ENCODE assay signal across 26 mouse cellular contexts in the genomic region with DNA sequence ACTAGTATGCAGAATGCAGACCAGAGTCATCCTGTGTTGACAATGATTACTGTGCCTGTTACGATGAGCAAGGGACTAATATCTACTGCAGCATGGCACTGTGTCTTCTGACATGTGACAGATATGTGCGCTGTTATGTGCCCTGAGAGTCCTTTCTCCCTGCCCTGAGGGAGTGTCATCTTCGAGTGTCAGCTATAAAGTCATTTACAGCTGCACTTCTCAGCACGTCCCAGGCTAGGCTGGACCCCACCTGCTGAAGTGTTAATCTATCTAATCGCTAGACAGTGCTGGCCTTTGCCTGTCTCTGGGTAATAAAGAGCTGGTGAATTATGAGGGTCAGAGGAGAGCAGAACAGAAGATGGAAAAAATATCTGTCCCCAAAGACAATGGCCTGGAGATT.
DNase-seq lines count a peak whose midpoint lies in the region; ATAC-seq and TF ChIP-seq lines count a peak whose summit lies in the region.
"Had no signal": no experiment of that assay in that cellular context is flagged by ENCODE, and none has a peak within 500 bp of the region (broad histone marks: within the 10 kb centered on the region; RNA-seq: fewer than 3 reads in every experiment).

No protein-coding gene starts in this region.

- H3K4me1 ChIP-seq in megakaryocyte, embryonic 14.5 days = no peaks in the 10 kb centered on the region
- no peaks in the 10 kb centered on the region for H3K4me1 ChIP-seq in intestine, postnatal 0 days (replicated peaks; ENCODE audit: control insufficient read depth, insufficient read depth, low read length)
- H3K4me1 ChIP-seq in neural tube, embryonic 15.5 days = peaks cover 17% of the 10 kb centered on the region
- H3K4me1 ChIP-seq in midbrain, embryonic 10.5 days = peaks cover 4% of the 10 kb centered on the region
- H3K4me1 ChIP-seq in lung, postnatal 0 days (ENCODE audit: insufficient read depth, low read depth, low read length) = no peaks in the 10 kb centered on the region
- H3K4me1 ChIP-seq: heart, embryonic 15.5 days had no signal

- no peak for ATAC-seq in megakaryocyte, adult 5-6 weeks (ENCODE audit: poor library complexity, severe bottlenecking)
- peak; percentile 59; the same call in 1 of the 2 replicates for ATAC-seq in intestine, postnatal 0 days
- peak; percentile 75 for ATAC-seq in neural tube, embryonic 15.5 days (ENCODE audit: low FRiP score)
- no peak for ATAC-seq in lung, postnatal 0 days
- ATAC-seq: activated CD4-positive, CD25-positive, alpha-beta regulatory T cell, adult 4 months; forebrain, embryonic 13.5 days had no signal

- no peak for TF ChIP-seq EP300 in lung, postnatal 0 days (IDR thresholded peaks at IDR 0.05)

- H3K9me3 ChIP-seq in megakaryocyte, embryonic 14.5 days = peaks cover 46% of the 10 kb centered on the region
- no peaks in the 10 kb centered on the region for H3K9me3 ChIP-seq in intestine, postnatal 0 days (ENCODE audit: control insufficient read depth)
- H3K9me3 ChIP-seq in neural tube, embryonic 15.5 days (replicated peaks) = no peaks in the 10 kb centered on the region
- H3K9me3 ChIP-seq in midbrain, embryonic 10.5 days (replicated peaks) = no peaks in the 10 kb centered on the region
- H3K9me3 ChIP-seq in lung, postnatal 0 days (ENCODE audit: low read length) = no peaks in the 10 kb centered on the region
- H3K9me3 ChIP-seq: forebrain, embryonic 13.5 days; heart, embryonic 10.5 days; heart, embryonic 15.5 days had no signal

- no peaks in the 10 kb centered on the region for H3K36me3 ChIP-seq in megakaryocyte, embryonic 14.5 days (replicated peaks; ENCODE audit: low read length)
- no peaks in the 10 kb centered on the region for H3K36me3 ChIP-seq in intestine, postnatal 0 days (ENCODE audit: control insufficient read depth, insufficient read depth)
- H3K36me3 ChIP-seq in neural tube, embryonic 15.5 days = no peaks in the 10 kb centered on the region
- no peaks in the 10 kb centered on the region for H3K36me3 ChIP-seq in midbrain, embryonic 10.5 days
- no peaks in the 10 kb centered on the region for H3K36me3 ChIP-seq in lung, postnatal 0 days (ENCODE audit: insufficient read depth, low read length)
- H3K36me3 ChIP-seq: heart, embryonic 10.5 days; heart, embryonic 15.5 days had no signal

- no peak for TF ChIP-seq CTCF in intestine, postnatal 0 days (IDR thresholded peaks at IDR 0.05; ENCODE audit: low read depth)
- TF ChIP-seq CTCF in lung, postnatal 0 days (IDR thresholded peaks at IDR 0.05) = no peak

- peak; percentile 29 for DNase-seq in embryo, embryonic 10.5 days (ENCODE audit: low spot score)
- no peak for DNase-seq in embryo, embryonic 9.5 days (ENCODE audit: extremely low spot score)
- DNase-seq in midbrain, embryonic 10.5 days (ENCODE audit: low spot score) = no peak
- no peak for DNase-seq in lung, postnatal 0 days (ENCODE audit: low spot score)
- DNase-seq: adrenal gland, adult 2 months; cerebellum, adult 8-10 months; gastrocnemius, postnatal 10 days; kidney, adult 2 months; layer of hippocampus, postnatal 36 days; left cerebral cortex, postnatal 4 days; lung, adult 2 months; lung, postnatal 14 days; midbrain, embryonic 14.5 days; retina, postnatal 1 day; right cerebral cortex, postnatal 14 days had no signal

- no peaks in the 10 kb centered on the region for H3K27me3 ChIP-seq in megakaryocyte, embryonic 14.5 days (replicated peaks)
- H3K27me3 ChIP-seq in intestine, postnatal 0 days (replicated peaks; ENCODE audit: control insufficient read depth, insufficient read depth, low read length) = no peaks in the 10 kb centered on the region
- no peaks in the 10 kb centered on the region for H3K27me3 ChIP-seq in neural tube, embryonic 15.5 days (replicated peaks)
- H3K27me3 ChIP-seq in midbrain, embryonic 10.5 days (ENCODE audit: low read depth, poor library complexity, severe bottlenecking) = no peaks in the 10 kb centered on the region
- no peaks in the 10 kb centered on the region for H3K27me3 ChIP-seq in lung, postnatal 0 days (replicated peaks; ENCODE audit: insufficient read depth, low read length)
- H3K27me3 ChIP-seq: CH12.LX; forebrain, embryonic 13.5 days; heart, embryonic 15.5 days had no signal

- H3K9ac ChIP-seq in intestine, postnatal 0 days (ENCODE audit: low read depth, low read length) = no peak overlapping the region
- H3K9ac ChIP-seq in neural tube, embryonic 15.5 days (replicated peaks) = no peak overlapping the region
- H3K9ac ChIP-seq in lung, postnatal 0 days (replicated peaks; ENCODE audit: low read depth) = no peak overlapping the region
- H3K9ac ChIP-seq: forebrain, embryonic 13.5 days; heart, embryonic 15.5 days; liver, embryonic 14.5 days had no signal

- H3K27ac ChIP-seq in intestine, postnatal 0 days (ENCODE audit: low read depth, low read length) = no peak overlapping the region
- H3K27ac ChIP-seq in neural tube, embryonic 15.5 days (replicated peaks) = 0 out of 2 replicates have a peak overlapping the region, but pooled peaks have one; percentile 18
- H3K27ac ChIP-seq in midbrain, embryonic 10.5 days (replicated peaks) = no peak overlapping the region
- H3K27ac ChIP-seq in lung, postnatal 0 days (ENCODE audit: low read length) = no peak overlapping the region
- H3K27ac ChIP-seq: forebrain, embryonic 13.5 days; heart, embryonic 10.5 days; heart, embryonic 15.5 days; kidney, postnatal 0 days; liver, embryonic 14.5 days had no signal

- peak overlapping the region; percentile 34 for H3K4me3 ChIP-seq in megakaryocyte, embryonic 14.5 days (replicated peaks)
- H3K4me3 ChIP-seq in intestine, postnatal 0 days (ENCODE audit: low read depth, low read length) = no peak overlapping the region
- no peak overlapping the region for H3K4me3 ChIP-seq in neural tube, embryonic 15.5 days (replicated peaks)
- H3K4me3 ChIP-seq in midbrain, embryonic 10.5 days = no peak overlapping the region
- H3K4me3 ChIP-seq in lung, postnatal 0 days (ENCODE audit: low read depth, low read length) = no peak overlapping the region
- H3K4me3 ChIP-seq: forebrain, embryonic 13.5 days; heart, embryonic 10.5 days; heart, embryonic 15.5 days had no signal

- no peak overlapping the region for H3K4me2 ChIP-seq in intestine, postnatal 0 days (replicated peaks; ENCODE audit: low read depth)
- no peak overlapping the region for H3K4me2 ChIP-seq in neural tube, embryonic 15.5 days
- H3K4me2 ChIP-seq in lung, postnatal 0 days (replicated peaks; ENCODE audit: low read depth, low read length) = no peak overlapping the region
- H3K4me2 ChIP-seq: forebrain, embryonic 13.5 days; heart, embryonic 15.5 days had no signal

- 28% methylated on average over 5 of the region's 5 CpGs for WGBS in intestine, postnatal 0 days
- WGBS in neural tube, embryonic 15.5 days = 19% methylated on average over 5 of the region's 5 CpGs
- WGBS in midbrain, embryonic 10.5 days = 90% methylated on average over 5 of the region's 5 CpGs
- 69% methylated on average over 5 of the region's 5 CpGs for WGBS in lung, postnatal 0 days

Comparison
In these comparisons a context has a peak if more than half of its experiments do, and no peak if none do; other contexts are left out.
1. ATAC-seq: peak in intestine, postnatal 0 days (single experiment) and neural tube, embryonic 15.5 days (single experiment); none in megakaryocyte, adult 5-6 weeks (single experiment) and lung, postnatal 0 days (single experiment).